Mouse (Mus musculus): ENCODE results near the gene Ehd2.

Gene Ehd2

DNA sequence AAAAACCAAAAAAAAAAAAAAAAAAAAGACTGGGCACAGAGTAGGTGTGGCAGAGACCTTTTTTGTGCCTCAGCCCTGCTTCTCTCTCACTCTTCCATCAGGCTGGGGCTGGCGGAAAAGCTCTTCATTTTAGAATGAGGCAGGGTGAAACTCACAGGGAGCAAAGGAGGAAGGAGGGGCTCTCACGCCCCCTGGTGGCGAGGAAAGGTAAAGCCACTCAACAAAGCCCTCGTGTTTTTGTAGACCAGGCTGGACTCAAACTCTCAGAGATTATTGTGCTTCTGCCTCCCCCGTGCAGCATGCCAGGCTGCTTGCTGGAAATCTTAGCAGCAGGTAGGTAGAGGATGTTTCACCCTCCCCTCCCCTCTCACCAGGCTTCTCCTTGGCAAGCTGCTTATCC lies 7.3 kb upstream of the Ehd2 start:
- DNase-seq = peak; percentile 66

DNA sequence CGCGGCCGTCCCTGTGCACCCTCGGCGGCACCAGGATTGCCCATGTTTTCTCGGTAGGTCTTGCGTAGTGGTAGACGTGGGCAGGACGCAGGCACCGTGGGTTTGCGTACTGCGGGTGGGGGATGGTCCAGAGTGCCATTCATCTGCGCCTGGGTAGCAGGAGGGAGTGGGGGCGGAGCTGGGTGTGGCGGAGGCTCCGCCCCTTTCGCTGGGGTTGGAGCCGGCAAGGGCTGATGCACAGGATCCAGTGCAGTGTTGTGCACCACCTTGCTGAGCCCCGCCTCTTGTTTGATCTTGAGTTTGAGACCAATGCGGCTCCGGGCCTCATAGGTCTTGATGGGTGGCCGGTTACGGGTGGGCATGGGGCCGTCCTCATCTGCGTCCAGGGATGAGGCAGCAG lies 4.9 kb upstream of the Ehd2 start:
- DNase-seq = no peak

DNA sequence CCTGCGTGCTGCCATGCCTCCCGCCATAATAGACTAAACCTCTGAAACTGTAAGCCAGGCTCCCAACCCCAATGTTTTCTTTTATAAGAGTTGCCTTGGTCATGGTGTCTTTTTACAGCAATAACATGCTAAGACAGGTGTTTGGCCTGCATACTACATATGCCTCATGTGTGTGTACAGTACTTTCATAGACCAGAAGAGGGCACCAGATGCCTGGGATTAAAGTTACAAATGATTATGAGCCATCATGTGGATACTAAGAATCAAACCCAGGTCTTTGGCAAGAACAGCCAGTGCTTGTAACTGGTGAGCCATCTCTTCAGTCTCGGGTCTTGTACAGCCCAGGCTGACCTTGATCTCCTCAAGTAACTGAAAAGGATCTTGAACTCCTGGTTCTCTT lies 2.3 kb upstream of the Ehd2 start:
- DNase-seq = no peak

DNA sequence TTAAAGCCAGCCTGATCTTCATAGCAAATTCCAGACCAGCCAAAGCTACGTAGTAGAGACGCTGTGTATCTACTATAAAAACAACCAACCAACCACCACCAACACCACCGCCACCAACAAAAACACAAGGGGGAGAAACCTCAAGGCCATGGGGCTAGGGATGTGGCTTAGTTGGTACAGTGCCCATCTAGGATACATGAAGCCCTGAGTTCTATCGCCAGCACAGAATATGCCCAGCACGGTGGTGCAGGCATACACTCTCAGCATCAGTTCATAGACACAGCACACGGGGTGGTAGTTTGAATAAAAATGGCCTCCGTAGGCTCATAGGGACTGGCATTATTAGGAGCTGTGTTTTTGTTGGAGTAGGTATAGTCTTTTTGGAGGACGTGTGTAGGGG lies 955 bp upstream of the Ehd2 start:
- no peak for DNase-seq

DNA sequence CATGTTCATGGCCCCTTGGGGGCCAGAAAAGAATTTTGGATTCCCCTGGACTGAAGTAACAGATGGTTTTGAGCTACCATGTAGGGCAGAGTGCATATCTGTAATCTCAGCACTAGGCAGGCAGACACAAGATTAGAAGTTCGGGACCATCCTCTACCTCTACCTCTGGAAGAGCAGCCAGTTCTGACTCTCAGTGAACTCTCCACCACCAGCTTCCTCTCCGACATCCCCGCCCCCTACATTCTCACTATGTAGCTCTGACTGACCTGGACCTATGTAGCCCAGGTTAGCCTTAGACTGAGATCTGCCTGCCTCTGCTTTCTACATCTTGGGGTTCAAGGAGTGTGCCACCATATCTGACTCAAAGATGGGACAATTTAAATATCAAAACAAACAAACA lies 878 bp downstream of the Ehd2 start:
- DNase-seq = no peak

GRCm38 (mm10) chr7:15963798-15964652 lies 3.3 kb downstream of the Ehd2 start:
- DNase-seq = no peak

DNA sequence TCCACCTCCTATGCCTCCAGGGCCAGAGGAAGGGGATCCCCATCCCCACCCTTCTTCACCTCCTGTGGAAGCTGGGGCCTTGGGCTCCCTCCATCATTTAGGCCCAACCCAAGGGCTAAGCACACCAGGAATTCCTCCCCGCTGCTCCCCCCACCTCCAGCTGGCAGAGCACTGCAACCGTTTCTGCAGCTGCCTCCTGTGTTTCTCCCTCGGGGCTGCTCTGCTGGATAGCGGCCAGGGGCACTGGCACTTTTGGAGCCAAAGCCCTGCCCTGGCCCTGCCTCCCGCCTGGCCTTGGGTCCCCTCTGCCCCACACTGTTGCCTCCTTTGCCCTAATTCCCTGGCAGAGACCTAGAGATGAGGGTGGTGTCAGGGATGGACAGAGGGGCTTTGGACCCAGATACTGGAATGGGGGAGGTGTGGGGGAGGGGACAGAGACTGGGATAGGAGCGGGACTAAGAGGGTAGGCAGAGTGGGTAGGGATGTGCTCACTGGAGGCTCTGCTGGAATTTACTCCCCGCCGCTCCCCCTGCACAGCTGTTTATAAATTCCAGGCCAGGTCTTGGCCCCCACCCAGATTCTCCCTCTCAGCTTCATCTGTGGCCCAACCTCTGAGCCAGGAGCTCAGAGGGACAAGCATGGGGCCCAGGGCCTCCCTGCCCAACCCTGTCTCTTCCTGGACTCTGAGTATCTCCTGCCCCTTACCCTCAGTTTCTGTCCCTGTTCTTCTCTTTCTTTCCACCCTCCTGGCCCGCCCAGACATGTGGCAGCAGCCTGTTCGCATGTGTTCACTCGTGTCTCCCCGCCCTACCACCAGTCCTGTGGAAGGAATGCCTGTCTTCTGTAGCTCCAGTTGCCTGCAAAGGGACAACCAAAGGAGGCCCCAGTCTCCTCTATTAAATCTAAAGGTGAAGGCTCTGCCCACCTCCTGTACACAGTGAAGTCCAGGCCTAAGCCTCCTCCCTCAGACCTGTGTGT lies 4.8 kb downstream of the Ehd2 start:
- peak; percentile 72 for DNase-seq

- DNase-seq = no peak
These were observed 5.6 kb downstream of the Ehd2 start for GRCm38 (mm10) chr7:15961798-15962197.

- DNase-seq = no peak
These were observed 6.1 kb downstream of the Ehd2 start for GRCm38 (mm10) chr7:15961239-15961638.

- no peak for DNase-seq
These were observed 6.7 kb downstream of the Ehd2 start for GRCm38 (mm10) chr7:15960691-15961090.

DNA sequence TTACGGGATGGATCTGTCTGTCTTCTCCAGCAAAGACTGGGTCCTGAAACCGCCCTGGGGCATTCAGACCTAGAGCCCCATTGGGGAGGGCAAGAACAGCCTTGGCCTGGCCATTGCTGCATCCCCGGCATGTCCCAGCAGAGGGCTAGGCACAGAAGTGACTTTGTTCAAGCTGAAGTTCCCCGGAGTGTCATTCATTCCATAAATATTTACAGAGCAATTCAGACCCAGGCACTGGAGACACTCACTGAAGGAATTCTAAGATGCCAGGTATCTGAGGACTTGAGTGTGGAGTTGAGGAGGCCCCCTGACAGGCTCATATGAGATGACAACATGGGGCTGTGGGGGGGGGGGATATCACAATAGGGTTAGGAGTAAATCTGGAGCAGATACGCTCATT lies 11.2 kb downstream of the Ehd2 start:
- DNase-seq = no peak

DNA sequence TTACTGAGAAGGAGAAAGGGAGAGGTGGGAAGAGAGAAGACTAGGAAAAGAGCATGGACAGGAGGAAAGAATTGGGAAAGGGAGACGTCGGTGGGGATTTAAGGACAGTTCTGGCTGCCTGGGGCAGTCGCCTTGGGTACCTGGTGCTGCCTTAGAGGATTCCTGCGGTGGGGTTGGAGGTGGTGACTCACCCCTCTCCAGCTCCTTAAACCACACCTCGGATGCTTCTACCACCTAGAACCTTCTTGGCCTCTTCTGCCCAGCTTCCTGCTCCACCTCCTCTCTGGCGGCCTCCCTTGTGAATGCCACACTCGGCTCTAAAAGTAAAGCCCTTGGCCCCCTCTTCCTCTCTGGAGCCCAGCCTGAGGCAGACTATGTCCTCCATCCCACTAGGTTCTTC lies 11.9 kb downstream of the Ehd2 start:
- DNase-seq = no peak

DNA sequence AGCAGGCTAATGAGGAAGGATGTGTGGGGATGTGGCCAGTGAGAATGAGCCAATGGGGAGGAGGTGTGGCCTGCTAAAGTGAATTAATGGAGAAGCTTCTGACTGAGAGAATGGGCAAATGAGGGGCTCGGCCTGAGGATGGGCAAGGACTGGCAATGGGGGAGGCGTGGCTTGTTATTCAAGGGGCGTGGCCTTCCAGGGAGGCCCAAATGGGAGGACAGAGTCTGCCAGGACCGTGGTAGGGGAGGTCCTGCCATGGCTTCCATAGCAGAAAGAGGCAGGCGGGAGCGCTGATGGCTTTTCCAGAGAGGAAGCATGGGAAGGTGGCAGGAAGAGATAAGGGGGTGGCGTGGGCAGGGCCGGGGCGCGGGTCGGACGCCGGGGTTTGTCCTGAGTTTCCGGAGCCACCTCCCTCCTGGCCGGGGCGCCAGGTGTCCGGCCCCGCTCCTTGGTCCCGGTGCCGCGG lies 12.4 kb downstream of the Ehd2 start:
- no peak for DNase-seq

DNA sequence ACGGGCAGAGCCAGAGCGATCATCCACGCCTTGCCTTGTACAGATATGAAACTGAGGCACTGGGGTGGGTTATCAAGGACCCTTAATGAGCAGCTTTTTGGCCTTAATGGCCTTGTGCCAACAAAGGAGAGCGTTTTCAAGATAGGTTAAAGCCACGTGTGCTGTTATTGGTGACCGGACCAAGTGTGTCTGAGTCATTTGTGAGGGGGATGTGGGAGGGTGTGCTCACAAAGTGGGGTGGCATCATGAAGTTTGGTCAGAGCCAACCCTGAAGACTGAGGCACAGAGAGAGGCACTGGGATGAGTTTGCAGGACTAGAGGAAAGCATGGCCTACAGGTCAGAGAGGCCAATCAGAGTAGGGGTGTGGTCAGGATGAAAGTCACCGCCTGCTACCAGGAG lies 12.9 kb downstream of the Ehd2 start:
- no peak for DNase-seq

DNA sequence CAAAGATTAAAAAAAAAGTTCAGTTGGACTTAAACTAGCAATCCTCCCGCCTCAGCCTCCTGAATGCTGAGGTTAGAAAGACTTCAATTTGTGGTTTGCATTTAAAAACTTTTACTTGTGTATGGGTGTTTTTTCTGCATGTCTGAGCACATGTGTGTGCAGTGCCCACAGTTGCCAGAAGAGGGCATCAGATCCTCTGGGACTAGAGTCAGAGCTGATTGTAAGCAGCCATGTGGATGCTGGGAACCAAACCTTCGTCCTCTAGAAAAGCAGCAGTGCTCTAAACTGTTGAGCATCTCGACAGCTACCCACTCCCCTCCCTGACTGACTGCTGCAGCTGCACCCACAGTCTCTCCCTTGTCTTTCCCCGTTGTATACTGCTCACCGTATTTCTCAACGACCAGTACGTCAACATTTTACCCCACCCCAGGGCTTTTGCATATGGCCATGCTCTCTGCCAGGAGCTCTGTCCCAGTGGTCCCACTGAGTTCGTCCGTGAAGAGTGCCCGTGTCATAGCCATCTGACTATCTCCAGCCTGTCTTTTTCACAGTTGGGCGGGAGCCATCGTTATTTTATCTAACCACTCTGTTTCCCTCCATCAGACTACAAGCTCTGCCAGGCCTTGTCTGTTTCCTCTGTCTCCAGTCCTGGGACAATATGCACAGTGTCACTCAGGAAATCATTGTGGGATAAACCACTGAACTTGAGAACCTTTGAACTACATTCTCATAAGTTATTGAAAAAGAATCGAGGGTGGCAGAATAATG lies 13.9 kb downstream of the Ehd2 start:
- no peak for DNase-seq

GRCm38 (mm10) chr7:15952416-15952815 lies 15.0 kb downstream of the Ehd2 start:
- DNase-seq = no peak

DNA sequence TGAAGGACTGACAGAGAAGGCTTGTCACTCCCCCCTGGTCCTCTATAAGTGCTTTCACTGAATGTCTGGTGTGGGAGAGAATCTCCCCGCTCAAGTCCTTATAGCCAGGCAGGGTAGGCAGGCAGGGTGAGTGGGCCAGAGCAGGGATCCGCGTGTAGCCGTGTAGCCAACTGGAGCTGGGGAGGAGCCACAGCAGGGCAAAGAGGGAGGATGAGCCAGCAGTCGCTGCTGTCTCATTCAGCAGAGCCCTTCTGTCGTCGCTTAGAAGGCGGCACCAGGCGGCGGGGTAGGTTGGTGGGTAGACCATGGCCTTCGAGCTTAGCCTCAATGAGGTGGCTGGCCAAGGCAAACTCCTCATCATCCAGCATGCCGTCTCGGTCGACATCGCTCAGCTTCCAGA lies 17.4 kb downstream of the Ehd2 start:
- DNase-seq = no peak

- no peak for DNase-seq
These were observed 18.1 kb downstream of the Ehd2 start for GRCm38 (mm10) chr7:15949216-15949790.

- DNase-seq = peak; percentile 67
These were observed 18.9 kb downstream of the Ehd2 start for GRCm38 (mm10) chr7:15948381-15948941.

DNA sequence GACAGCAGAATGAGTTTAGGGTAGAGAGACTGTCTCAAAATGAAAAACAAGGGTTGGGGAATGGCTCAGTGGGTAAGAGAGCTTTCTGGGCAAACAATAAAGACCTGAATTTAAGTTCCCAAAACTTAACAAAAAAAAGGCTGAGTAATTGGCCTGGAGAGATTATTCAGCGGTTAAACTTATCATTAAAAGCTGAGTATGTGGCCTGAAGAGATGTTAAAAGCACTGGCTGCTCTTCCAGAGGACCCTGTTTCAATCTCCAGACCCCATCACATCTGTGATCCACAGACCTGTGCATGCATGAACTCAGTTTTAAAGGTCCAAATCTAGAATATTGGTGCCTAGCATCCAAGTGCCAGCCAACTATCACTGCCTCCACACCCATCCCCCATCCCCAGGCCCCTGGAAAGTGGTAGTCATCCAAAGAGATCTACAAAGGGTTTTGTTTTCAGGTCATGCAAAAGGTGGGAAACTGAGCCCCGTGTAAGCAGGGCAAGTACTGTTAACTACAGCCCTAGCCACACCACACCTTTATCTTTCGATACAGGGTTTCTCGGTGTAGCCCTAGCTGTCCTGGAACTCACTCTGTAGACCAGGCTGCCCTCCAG lies 19.6 kb downstream of the Ehd2 start:
- DNase-seq = no peak

DNA sequence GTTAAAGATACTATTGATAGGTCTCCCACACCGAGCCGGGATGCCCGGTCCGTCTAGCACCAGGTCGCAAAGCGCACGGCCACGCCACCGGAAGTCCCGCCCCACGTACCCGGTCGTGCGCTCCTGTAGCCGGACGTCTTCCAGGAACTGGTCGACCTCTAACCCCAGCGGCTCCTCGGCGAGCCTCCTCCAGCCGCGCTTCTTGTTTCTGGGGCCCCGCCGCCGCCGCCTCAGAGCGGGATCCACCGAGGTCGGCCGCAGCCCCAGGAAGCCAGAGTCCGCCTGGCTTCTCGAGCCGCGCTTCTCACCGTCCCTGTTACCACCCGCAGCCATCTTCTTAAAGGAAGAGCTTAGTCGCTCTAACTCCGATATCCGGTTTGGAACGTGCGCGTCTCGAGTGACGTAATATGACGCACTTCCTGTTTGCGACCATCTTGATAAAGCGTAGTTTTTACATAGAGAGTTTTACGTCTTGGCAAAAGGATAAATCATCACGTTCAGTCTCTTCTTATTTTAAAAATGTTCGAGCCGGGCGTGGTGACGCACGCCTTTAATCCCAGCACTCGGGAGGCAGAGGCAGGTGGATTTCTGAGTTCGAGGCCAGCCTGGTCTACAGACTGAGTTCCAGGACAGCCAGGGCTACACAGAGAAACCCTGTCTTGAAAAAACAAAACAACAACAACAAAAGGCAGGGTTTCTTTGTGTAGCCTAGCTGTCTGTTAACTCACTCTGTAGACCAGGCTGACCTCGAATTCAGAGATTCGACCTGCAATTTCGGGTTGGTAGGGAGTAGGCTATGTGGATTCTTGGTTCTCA lies 21.4 kb downstream of the Ehd2 start, which contains the start of gene Nop53:
Gene Nop53, minus strand, starts transcription at position 354 of the 816 bp plus-strand sequence.
- DNase-seq = peak; percentile 85

All from right cerebral cortex, postnatal 4 days (tissue).